Comparison of ENCODE assay signal across 8 mouse cellular contexts in genomic region chr7:141092051-141092735, GRCm38 (mm10). TPM values are rescaled to one million over a fixed set of nuclear protein-coding genes. Genes with fewer than 3 reads are reported as not detected.
A peak's percentile ranks its signal among the peaks of the same experiment; 100 is the strongest.
DNase-seq lines count a peak whose midpoint lies in the region; ATAC-seq and TF ChIP-seq lines count a peak whose summit lies in the region.

No protein-coding gene starts in this region.

- peak; percentile 51 for DNase-seq in right cerebral cortex, adult 18-20 months
- DNase-seq in right cerebral cortex, postnatal 4 days, result no peak
- peak; percentile 91 for DNase-seq in embryo, embryonic 11 days
- peak; percentile 62 to 80 for DNase-seq in gastrocnemius, postnatal 4 days (ENCODE audit: low spot score in 2 of 2)
- peak; percentile 89 for DNase-seq in intestine, embryonic 14.5 days (ENCODE audit: low spot score)
- DNase-seq in liver, result peak; percentile 96
- peak; percentile 66 for DNase-seq in midbrain, postnatal 0 days (ENCODE audit: low spot score)
- DNase-seq in splenic B cell, adult 2 months (ENCODE audit: low read depth, low spot score), result peak; percentile 86

- peaks cover 5% of the 10 kb centered on the region; the same call in 1 of the 2 replicates for H3K4me1 ChIP-seq in intestine, embryonic 14.5 days (replicated peaks; ENCODE audit: control insufficient read depth, insufficient read depth, low read length)
- H3K4me1 ChIP-seq in midbrain, postnatal 0 days (ENCODE audit: insufficient read depth, low read length), result no peaks in the 10 kb centered on the region

- peak overlapping the region; percentile 1; the same call in 1 of the 2 replicates for H3K4me3 ChIP-seq in intestine, embryonic 14.5 days (ENCODE audit: low read depth, low read length)
- no peak overlapping the region for H3K4me3 ChIP-seq in midbrain, postnatal 0 days (ENCODE audit: low read depth, low read length)

- H3K36me3 ChIP-seq in intestine, embryonic 14.5 days (ENCODE audit: control insufficient read depth, insufficient read depth, low read length), result no peaks in the 10 kb centered on the region
- H3K36me3 ChIP-seq in midbrain, postnatal 0 days (ENCODE audit: insufficient read depth, low read length), result no peaks in the 10 kb centered on the region
- H3K36me3 ChIP-seq in splenic B cell, adult 2 months (ENCODE audit: control insufficient read depth, insufficient read depth, low read length, poor library complexity, severe bottlenecking), result no peaks in the 10 kb centered on the region

- peak; percentile 84 for ATAC-seq in intestine, embryonic 14.5 days (replicated peaks; ENCODE audit: low FRiP score, low TSS enrichment, low read depth)
- ATAC-seq in midbrain, postnatal 0 days (ENCODE audit: low FRiP score), result no peak

- peak overlapping the region; percentile 43 for H3K4me2 ChIP-seq in intestine, embryonic 14.5 days (ENCODE audit: low read length)
- H3K4me2 ChIP-seq in midbrain, postnatal 0 days (ENCODE audit: low read depth, low read length, poor library complexity, severe bottlenecking), result peak overlapping the region; percentile 32

- no peak overlapping the region for H3K9ac ChIP-seq in intestine, embryonic 14.5 days (ENCODE audit: low read length)
- H3K9ac ChIP-seq in midbrain, postnatal 0 days (replicated peaks; ENCODE audit: low read length, poor library complexity, severe bottlenecking), result no peak overlapping the region

- TF ChIP-seq CTCF in midbrain, postnatal 0 days (IDR thresholded peaks at IDR 0.05), result peak; percentile 65

- no peak overlapping the region for H3K27ac ChIP-seq in intestine, embryonic 14.5 days (ENCODE audit: low read depth)
- H3K27ac ChIP-seq in midbrain, postnatal 0 days (ENCODE audit: low read depth, low read length), result no peak overlapping the region

- 5% methylated on average over 37 of the region's 37 CpGs for WGBS in intestine, embryonic 14.5 days
- 9% methylated on average over 36 of the region's 37 CpGs for WGBS in midbrain, postnatal 0 days

- H3K27me3 ChIP-seq in intestine, embryonic 14.5 days (replicated peaks; ENCODE audit: control insufficient read depth, insufficient read depth, low read length), result peaks cover 22% of the 10 kb centered on the region
- peaks cover 28% of the 10 kb centered on the region for H3K27me3 ChIP-seq in midbrain, postnatal 0 days (ENCODE audit: insufficient read depth, low read length)
- H3K27me3 ChIP-seq in splenic B cell, adult 2 months (ENCODE audit: control insufficient read depth, insufficient read depth, low read length, poor library complexity, severe bottlenecking), result no peaks in the 10 kb centered on the region

- H3K9me3 ChIP-seq in intestine, embryonic 14.5 days (ENCODE audit: control insufficient read depth, low read length), result no peaks in the 10 kb centered on the region
- H3K9me3 ChIP-seq in midbrain, postnatal 0 days (ENCODE audit: low read length), result no peaks in the 10 kb centered on the region

RNA-seq across cellular contexts. Expression of gene Sigirr, which starts 8.2 kb away (rescaled TPM):
- total RNA-seq in gastrocnemius, postnatal 4 days (2021), result 1 to 10 TPM; 2.9 to 3.7 TPM
- polyA plus RNA-seq in intestine, embryonic 14.5 days (2014; fragmentation: Nextera tagmentation; extraction: Ambion mirVana), result 10.6 and 11.2 TPM in 2 replicates
- total RNA-seq in midbrain, postnatal 0 days (2014; rRNA removed), result 1.1 and 3.9 TPM in 2 replicates
- 1.8 and 2.0 TPM in 2 replicates for polyA plus RNA-seq in midbrain, postnatal 0 days (2015; fragmentation: Nextera tagmentation; extraction: Ambion mirVana)

RNA-seq across cellular contexts. Expression of gene Pkp3, which starts 14.2 kb away (rescaled TPM):
- total RNA-seq in gastrocnemius, postnatal 4 days (2021), result under 1 TPM; 0.25 to 0.54 TPM
- polyA plus RNA-seq in intestine, embryonic 14.5 days (2014; fragmentation: Nextera tagmentation; extraction: Ambion mirVana), result 11.6 and 14.7 TPM in 2 replicates
- total RNA-seq in midbrain, postnatal 0 days (2014; rRNA removed), result 0.49 TPM in 1 of 2 replicates, not detected in the other
- not detected in 2 replicates for polyA plus RNA-seq in midbrain, postnatal 0 days (2015; fragmentation: Nextera tagmentation; extraction: Ambion mirVana)

RNA-seq across cellular contexts. Expression of gene Ano9, which starts 25.4 kb away (rescaled TPM):
- total RNA-seq in gastrocnemius, postnatal 4 days (2021), result not detected
- polyA plus RNA-seq in intestine, embryonic 14.5 days (2014; fragmentation: Nextera tagmentation; extraction: Ambion mirVana), result 18.5 and 20.3 TPM in 2 replicates
- total RNA-seq in midbrain, postnatal 0 days (2014; rRNA removed), result 0.33 and 1.1 TPM in 2 replicates
- 0.50 and 0.72 TPM in 2 replicates for polyA plus RNA-seq in midbrain, postnatal 0 days (2015; fragmentation: Nextera tagmentation; extraction: Ambion mirVana)

RNA-seq across cellular contexts. Expression of gene Ptdss2, which starts 30.0 kb away (rescaled TPM):
- 10 to 100 TPM; 22.6 to 29.0 TPM for total RNA-seq in gastrocnemius, postnatal 4 days (2021)
- 62.6 and 63.9 TPM in 2 replicates for polyA plus RNA-seq in intestine, embryonic 14.5 days (2014; fragmentation: Nextera tagmentation; extraction: Ambion mirVana)
- 19.6 and 23.4 TPM in 2 replicates for total RNA-seq in midbrain, postnatal 0 days (2014; rRNA removed)
- 90.9 and 91.0 TPM in 2 replicates for polyA plus RNA-seq in midbrain, postnatal 0 days (2015; fragmentation: Nextera tagmentation; extraction: Ambion mirVana)

RNA-seq across cellular contexts. Expression of gene B4galnt4, which starts 31.3 kb away (rescaled TPM):
- under 1 TPM; 0.22 to 0.62 TPM for total RNA-seq in gastrocnemius, postnatal 4 days (2021)
- 9.2 and 13.6 TPM in 2 replicates for polyA plus RNA-seq in intestine, embryonic 14.5 days (2014; fragmentation: Nextera tagmentation; extraction: Ambion mirVana)
- 133 and 146 TPM in 2 replicates for total RNA-seq in midbrain, postnatal 0 days (2014; rRNA removed)
- polyA plus RNA-seq in midbrain, postnatal 0 days (2015; fragmentation: Nextera tagmentation; extraction: Ambion mirVana), result 52.1 and 53.9 TPM in 2 replicates
